Mouse (Mus musculus) MEL (cell line): ENCODE results near the gene Lrfn1. TPM values are rescaled to one million over a fixed set of nuclear protein-coding genes. Genes with fewer than 3 reads are reported as not detected.

Experiments used
- DNase-seq: peaks from one replicate; pipeline ENCODE4 v3.0.0; 2011; ENCODE audit warnings: low read depth, low spot score
- H3K27ac ChIP-seq: 2 replicates; pipeline ENCODE4 v1.5.1; 2012; ENCODE audit warnings: low read depth, mild to moderate bottlenecking, control low read depth, low read length, moderate library complexity; ENCODE audit not compliant: control insufficient read depth
- H3K27me3 ChIP-seq, 2 experiments: fragments of 150-350 bp in 1 of 2; sonication (generic) in 1 of 2; 2 replicates each; pipeline ENCODE4 v1.6.1; 2012; ENCODE audit warnings: low read length in 2 of 2, mild to moderate bottlenecking in 2 of 2, improper control_type of control experiment in 1 of 2, moderate library complexity in 1 of 2; ENCODE audit not compliant: insufficient read depth in 2 of 2, control insufficient read depth in 1 of 2
- H3K36me3 ChIP-seq, 2 experiments: 2 replicates each; pipeline ENCODE4 v1.6.1; 2012 to 2014; ENCODE audit warnings: low read length in 2 of 2, improper control_type of control experiment in 1 of 2, inconsistent platforms in 1 of 2, mild to moderate bottlenecking in 1 of 2; ENCODE audit not compliant: insufficient read depth in 2 of 2, control insufficient read depth in 1 of 2
- H3K4me1 ChIP-seq, 2 experiments: fragments of 150-350 bp in 1 of 2; sonication (generic) in 1 of 2; 2 replicates each; pipeline ENCODE4 v1.6.1; 2012; ENCODE audit warnings: low read length in 2 of 2, improper control_type of control experiment in 1 of 2, mild to moderate bottlenecking in 1 of 2; ENCODE audit not compliant: insufficient read depth in 2 of 2, control insufficient read depth in 1 of 2
- H3K4me3 ChIP-seq, 2 experiments: fragments of 150-350 bp in 1 of 2; sonication (generic) in 1 of 2; 2 replicates each; pipeline ENCODE4 v1.5.1; 2012; ENCODE audit warnings: low read depth in 2 of 2, low read length in 2 of 2, mild to moderate bottlenecking in 2 of 2, moderate library complexity in 2 of 2, control low read depth in 1 of 2, improper control_type of control experiment in 1 of 2; ENCODE audit not compliant: control insufficient read depth in 1 of 2, insufficient read depth in 1 of 2
- H3K79me2 ChIP-seq: 2 replicates; pipeline ENCODE4 v1.6.1; 2012; ENCODE audit warnings: mild to moderate bottlenecking, low read length, moderate library complexity; ENCODE audit not compliant: control insufficient read depth, poor library complexity, insufficient read depth
- H3K9ac ChIP-seq: 2 replicates; pipeline ENCODE4 v1.6.1; 2012; ENCODE audit warnings: low read depth, mild to moderate bottlenecking, control low read depth, low read length, moderate library complexity; ENCODE audit not compliant: control insufficient read depth, poor library complexity, severe bottlenecking
- H3K9me3 ChIP-seq: fragments of 150-350 bp; sonication (generic); replicated peaks from 2 replicates; pipeline ENCODE4 v1.6.1; 2012; ENCODE audit warnings: mild to moderate bottlenecking, low read length, improper control_type of control experiment, moderate library complexity; ENCODE audit not compliant: insufficient read depth
- BHLHE40 ChIP-seq: IDR thresholded peaks from 2 replicates; pipeline ENCODE4 v1.6.1; 2012; ENCODE audit warnings: low read depth, mild to moderate bottlenecking, inconsistent platforms, low read length, improper control_type of control experiment, borderline replicate concordance
- CHD1 ChIP-seq: IDR thresholded peaks from 2 replicates; pipeline ENCODE4 v1.6.1; 2012; ENCODE audit warnings: low read depth, mild to moderate bottlenecking, inconsistent platforms, low read length, improper control_type of control experiment
- CTCF ChIP-seq, 3 experiments: IDR thresholded peaks in 2 of 3; conservative IDR thresholded peaks in 1 of 3; 2 replicates each; pipeline ENCODE4 v1.5.1; 2011 to 2012; ENCODE audit warnings: low read length in 3 of 3, low read depth in 2 of 3, mild to moderate bottlenecking in 2 of 3, improper control_type of control experiment in 1 of 3, inconsistent platforms in 1 of 3, mixed read lengths in 1 of 3, moderate library complexity in 1 of 3; ENCODE audit not compliant: control insufficient read depth in 1 of 3, insufficient read depth in 1 of 3, poor library complexity in 1 of 3, severe bottlenecking in 1 of 3
- ELF1 ChIP-seq: IDR thresholded peaks from 2 replicates; pipeline ENCODE4 v1.6.1; 2014; ENCODE audit warnings: low read depth, mild to moderate bottlenecking, inconsistent platforms, low read length, improper control_type of control experiment, moderate library complexity
- ETS1 ChIP-seq: IDR thresholded peaks from 2 replicates; pipeline ENCODE4 v1.6.1; 2012; ENCODE audit warnings: low read depth, mild to moderate bottlenecking, inconsistent platforms, low read length, improper control_type of control experiment, moderate library complexity
- GABPA ChIP-seq: IDR thresholded peaks from 2 replicates; pipeline ENCODE4 v1.6.1; 2012; ENCODE audit warnings: low read depth, mild to moderate bottlenecking, inconsistent platforms, low read length, improper control_type of control experiment, moderate library complexity
- GATA1 ChIP-seq: IDR thresholded peaks from 2 replicates; pipeline ENCODE4 v1.6.1; 2011; ENCODE audit warnings: low read depth, low read length, improper control_type of control experiment
- HCFC1 ChIP-seq: IDR thresholded peaks from 2 replicates; pipeline ENCODE4 v1.6.1; 2012; ENCODE audit warnings: low read depth, mild to moderate bottlenecking, inconsistent platforms, low read length, improper control_type of control experiment, moderate library complexity
- JUND ChIP-seq: IDR thresholded peaks from 2 replicates; pipeline ENCODE4 v1.6.1; 2011; ENCODE audit warnings: low read depth, mild to moderate bottlenecking, improper control_type of control experiment, low read length
- MAX ChIP-seq: IDR thresholded peaks from 2 replicates; pipeline ENCODE4 v1.6.1; 2011; ENCODE audit warnings: low read length, improper control_type of control experiment
- MEF2A ChIP-seq: IDR thresholded peaks from 2 replicates; pipeline ENCODE4 v1.6.1; 2014; ENCODE audit warnings: low read depth, mild to moderate bottlenecking, inconsistent platforms, low read length, improper control_type of control experiment; ENCODE audit not compliant: poor library complexity, insufficient replicate concordance, severe bottlenecking; ENCODE audit errors: extremely low read depth
- MYB ChIP-seq: IDR thresholded peaks from 2 replicates; pipeline ENCODE4 v1.6.1; 2011; ENCODE audit warnings: mild to moderate bottlenecking, low read depth, low read length, improper control_type of control experiment
- NRF1 ChIP-seq: IDR thresholded peaks from 2 replicates; pipeline ENCODE4 v1.6.1; 2014; ENCODE audit warnings: low read depth, mild to moderate bottlenecking, inconsistent platforms, low read length, improper control_type of control experiment, moderate library complexity; ENCODE audit not compliant: poor library complexity, insufficient read depth, severe bottlenecking
- POLR2A ChIP-seq, 2 experiments: IDR thresholded peaks; 2 replicates each; pipeline ENCODE4 v1.6.1; 2011 to 2012; ENCODE audit warnings: low read length in 2 of 2, mild to moderate bottlenecking in 2 of 2, control low read depth in 1 of 2, improper control_type of control experiment in 1 of 2, low read depth in 1 of 2, moderate library complexity in 1 of 2; ENCODE audit not compliant: control insufficient read depth in 1 of 2, insufficient read depth in 1 of 2, poor library complexity in 1 of 2
- POLR2AphosphoS2 ChIP-seq: IDR thresholded peaks from 2 replicates; pipeline ENCODE4 v1.6.1; 2011; ENCODE audit warnings: low read length, improper control_type of control experiment
- RAD21 ChIP-seq: IDR thresholded peaks from 2 replicates; pipeline ENCODE4 v1.6.1; 2011; ENCODE audit warnings: mild to moderate bottlenecking, low read depth, low read length, improper control_type of control experiment
- RCOR1 ChIP-seq: IDR thresholded peaks from 2 replicates; pipeline ENCODE4 v1.6.1; 2012; ENCODE audit warnings: low read depth, mild to moderate bottlenecking, inconsistent platforms, low read length, improper control_type of control experiment
- SIN3A ChIP-seq: IDR thresholded peaks from 2 replicates; pipeline ENCODE4 v1.6.1; 2012; ENCODE audit warnings: low read length, improper control_type of control experiment, inconsistent platforms
- SMC3 ChIP-seq: IDR thresholded peaks from 2 replicates; pipeline ENCODE4 v1.6.1; 2011; ENCODE audit warnings: low read depth, low read length, improper control_type of control experiment
- TAL1 ChIP-seq: IDR thresholded peaks from 2 replicates; pipeline ENCODE4 v1.6.1; 2012; ENCODE audit warnings: mild to moderate bottlenecking, inconsistent platforms, low read length, moderate library complexity, mixed read lengths
- TBP ChIP-seq: IDR thresholded peaks from 2 replicates; pipeline ENCODE4 v1.8.0; 2011; ENCODE audit warnings: low read depth, low read length, improper control_type of control experiment
- TCF12 ChIP-seq: IDR thresholded peaks from 2 replicates; pipeline ENCODE4 v1.6.1; 2014; ENCODE audit warnings: low read depth, mild to moderate bottlenecking, inconsistent platforms, low read length, improper control_type of control experiment, moderate library complexity
- UBTF ChIP-seq: IDR thresholded peaks from 2 replicates; pipeline ENCODE4 v1.6.1; 2012; ENCODE audit warnings: low read depth, mild to moderate bottlenecking, inconsistent platforms, low read length, improper control_type of control experiment, moderate library complexity, borderline replicate concordance; ENCODE audit not compliant: insufficient read depth
- USF1 ChIP-seq: IDR thresholded peaks from 2 replicates; pipeline ENCODE4 v1.6.1; 2014; ENCODE audit warnings: low read depth, mild to moderate bottlenecking, inconsistent platforms, low read length, improper control_type of control experiment, moderate library complexity
- USF2 ChIP-seq, 2 experiments: IDR thresholded peaks; 2 replicates each; pipeline ENCODE4 v1.6.1; 2011 to 2012; ENCODE audit warnings: improper control_type of control experiment in 2 of 2, low read length in 2 of 2, borderline replicate concordance in 1 of 2, inconsistent platforms in 1 of 2, low read depth in 1 of 2, mild to moderate bottlenecking in 1 of 2; ENCODE audit not compliant: insufficient read depth in 1 of 2
- ZMIZ1 ChIP-seq: IDR thresholded peaks from 2 replicates; pipeline ENCODE4 v1.6.1; 2012; ENCODE audit warnings: low read depth, mild to moderate bottlenecking, inconsistent platforms, low read length, improper control_type of control experiment, moderate library complexity
- polyA plus RNA-seq, 2 experiments: library from polyadenylated mRNA; stranded (reverse) in 1 of 2; unstranded in 1 of 2; fragments of >175 nt in 1 of 2; fragments of >200 nt in 1 of 2; gene quantifications; 2 replicates each; pipeline versions ENCODE4 v1.2.1 to v1.2.4; 2012; ENCODE audit warnings: low replicate concordance in 2 of 2, low read depth in 1 of 2; ENCODE audit not compliant: insufficient read length in 2 of 2, insufficient read depth in 1 of 2, missing spikeins in 1 of 2
- total RNA-seq: library from RNA; depleted of rRNA; stranded (reverse); fragments of 300-350 nt; gene quantifications from 2 replicates; pipeline ENCODE4 v1.2.3, GENCODE M21; 2012

The Lrfn1 gene
- total and polyA plus RNA-seq, 3 experiments: 1.9 to 5.8 TPM; not detected in 1

DNA sequence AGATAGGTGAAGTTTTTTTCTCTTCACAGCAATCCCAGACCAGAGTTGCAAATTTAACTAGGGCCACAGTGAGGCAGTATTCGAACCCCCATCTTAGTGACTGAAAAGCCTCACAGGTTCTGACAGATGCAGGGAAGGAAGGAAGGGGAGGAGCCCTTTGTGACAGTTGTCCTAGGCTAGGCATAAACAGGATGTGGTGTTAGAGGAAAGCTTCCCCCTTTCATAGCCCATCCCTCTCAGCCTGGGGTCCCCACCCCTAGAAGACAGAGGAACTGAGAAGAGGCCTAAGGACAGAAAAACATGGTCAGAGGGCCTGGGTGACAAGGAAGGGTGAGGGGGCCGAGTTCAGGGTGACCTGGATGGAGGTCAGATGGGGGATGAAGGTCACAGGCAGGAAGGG is 11.0 kb upstream of the Lrfn1 start (continued):
- TF ChIP-seq JUND (no peak), SMC3 (peak; percentile 50), NRF1 (no peak), GATA1 (no peak), BHLHE40 (no peak), MAX (no peak), MEF2A (no peak), SIN3A (peak; percentile 85), USF1 (no peak), CHD1 (no peak), UBTF (no peak), POLR2AphosphoS2 (no peak), TCF12 (peak; percentile 32; the same call in 1 of the 2 replicates), HCFC1 (peak; percentile 70), ETS1 (peak; percentile 45; the same call in 1 of the 2 replicates), TBP (peak; percentile 33; the same call in 1 of the 2 replicates), RCOR1 (peak; percentile 49; the same call in 1 of the 2 replicates), CTCF (IDR thresholded peaks at IDR 0.05 in 2 of 3, conservative IDR thresholded peaks at IDR 0.05 in 1 of 3; ENCODE audit: control insufficient read depth in 1 of 3, insufficient read depth in 1 of 3, low read depth in 2 of 3, low read length in 3 of 3, poor library complexity in 1 of 3, severe bottlenecking in 1 of 3) (peak in 2 of 3 experiments; percentile 11 to 54; a peak in 2 of 6 replicates)

DNA sequence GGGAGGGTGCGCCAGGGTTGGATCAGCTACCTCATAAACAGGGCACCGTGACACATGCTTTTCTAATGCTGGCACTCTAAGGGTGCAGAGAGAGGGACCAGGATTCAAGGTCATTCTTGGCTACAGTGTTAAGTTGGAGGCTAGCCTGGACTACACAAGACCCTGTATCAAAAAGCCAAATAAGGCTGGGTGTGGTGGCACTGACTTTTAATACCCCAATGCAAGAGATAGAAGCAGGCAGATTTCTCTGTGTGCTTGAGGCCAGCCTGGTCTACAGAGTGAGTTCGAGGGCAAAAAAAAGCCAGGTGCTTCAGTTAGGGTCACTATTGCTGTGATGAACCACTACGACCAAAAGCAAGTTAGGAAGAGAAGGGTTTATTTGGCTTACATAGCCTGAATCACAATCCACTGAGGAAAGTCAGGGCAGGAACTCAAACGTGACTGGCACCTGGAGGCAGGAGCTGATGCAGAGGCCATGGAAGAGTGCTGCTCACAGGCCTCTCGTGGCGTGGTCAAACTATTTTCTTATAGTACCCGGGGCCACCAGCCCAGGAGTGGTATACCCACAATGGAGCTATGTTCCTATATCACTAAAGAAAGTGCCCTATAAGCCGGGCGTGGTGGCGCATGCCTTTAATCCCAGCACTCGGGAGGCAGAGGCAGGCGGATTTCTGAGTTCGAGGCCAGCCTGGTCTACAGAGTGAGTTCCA is 9.8 kb upstream of the Lrfn1 start:
- H3K27ac ChIP-seq: peak overlapping the region; percentile 70
- H3K4me1 ChIP-seq: peaks cover 13 to 31% of the 10 kb centered on the region in 2 experiments
- TF ChIP-seq TCF12: no peak
- TF ChIP-seq GABPA: no peak
- no peak for TF ChIP-seq SIN3A
- no peak for TF ChIP-seq TAL1
- no peak for TF ChIP-seq JUND
- TF ChIP-seq CTCF (IDR thresholded peaks at IDR 0.05 in 2 of 3, conservative IDR thresholded peaks at IDR 0.05 in 1 of 3; ENCODE audit: control insufficient read depth in 1 of 3, insufficient read depth in 1 of 3, low read depth in 2 of 3, low read length in 3 of 3, poor library complexity in 1 of 3, severe bottlenecking in 1 of 3): no peak
- TF ChIP-seq MYB: no peak
- no peak for TF ChIP-seq MAX
- TF ChIP-seq ELF1: no peak
- no peak for TF ChIP-seq RAD21
- no peak for TF ChIP-seq CHD1
- no peak for TF ChIP-seq TBP
- no peak for TF ChIP-seq POLR2A (IDR thresholded peaks at IDR 0.05; ENCODE audit: control insufficient read depth in 1 of 2, insufficient read depth in 1 of 2, low read depth in 1 of 2, low read length in 2 of 2, poor library complexity in 1 of 2)
- TF ChIP-seq USF2 (IDR thresholded peaks at IDR 0.05; ENCODE audit: borderline replicate concordance in 1 of 2, insufficient read depth in 1 of 2, low read depth in 1 of 2, low read length in 2 of 2): no peak
- no peak for TF ChIP-seq ZMIZ1
- TF ChIP-seq SMC3: no peak
- TF ChIP-seq UBTF: no peak
- H3K4me3 ChIP-seq: no peak overlapping the region
- DNase-seq: no peak
- peaks cover 0 to 30% of the 10 kb centered on the region in 2 experiments; a peak in 2 of 4 replicates for H3K36me3 ChIP-seq
- peak overlapping the region; percentile 10 for H3K9ac ChIP-seq
- no peaks in the 10 kb centered on the region for H3K9me3 ChIP-seq
- H3K79me2 ChIP-seq: no peaks in the 10 kb centered on the region
- no peaks in the 10 kb centered on the region for H3K27me3 ChIP-seq
